Mouse (Mus musculus): ENCODE data around the gene Adgrv1.

- no peak for TF ChIP-seq POLR2A (IDR thresholded peaks at IDR 0.05; ENCODE audit: low read depth, low read length)
- no peak for TF ChIP-seq CTCF (IDR thresholded peaks at IDR 0.05; ENCODE audit: borderline replicate concordance, insufficient read depth, low read length)
Measured at GRCm38 (mm10) chr13:81491971-81492370, 141.0 kb downstream of the Adgrv1 start.

Measured in embryonic fibroblast, embryonic 13.5 days (primary cell).